Mouse (Mus musculus) bone marrow macrophage, adult 2 months (primary cell): Measurements from ENCODE around the gene Stard3.

ENCODE experiments used
- CTCF ChIP-seq: IDR thresholded peaks from 2 replicates; pipeline ENCODE4 v1.5.1; 2012; ENCODE audit warnings: low read depth, mild to moderate bottlenecking, low read length, moderate library complexity
- POLR2A ChIP-seq: IDR thresholded peaks from 2 replicates; pipeline ENCODE4 v1.6.1; 2012; ENCODE audit warnings: mild to moderate bottlenecking, low read depth, low read length, borderline replicate concordance

- TF ChIP-seq POLR2A (no peak), CTCF (no peak)
Observed at GRCm38 (mm10) chr11:98320381-98320780, 37.8 kb upstream of the Stard3 start.
